Mouse (Mus musculus) c-Kit-negative CD71-positive TER-119-positive erythroid progenitor cells, embryonic 14.5 days (primary cell): ENCODE results near the gene Ptges3l.
"Not testable (repeated sequence)": the region's sequence is repeated elsewhere in the genome, so short reads cannot be mapped to it uniquely, and the experiment has no call there.

ENCODE experiments used
- DNase-seq: peaks from one replicate; pipeline ENCODE4 v3.0.0-alpha.2; 2013; ENCODE audit warnings: low read depth, low spot score

Gene Ptges3l

DNA sequence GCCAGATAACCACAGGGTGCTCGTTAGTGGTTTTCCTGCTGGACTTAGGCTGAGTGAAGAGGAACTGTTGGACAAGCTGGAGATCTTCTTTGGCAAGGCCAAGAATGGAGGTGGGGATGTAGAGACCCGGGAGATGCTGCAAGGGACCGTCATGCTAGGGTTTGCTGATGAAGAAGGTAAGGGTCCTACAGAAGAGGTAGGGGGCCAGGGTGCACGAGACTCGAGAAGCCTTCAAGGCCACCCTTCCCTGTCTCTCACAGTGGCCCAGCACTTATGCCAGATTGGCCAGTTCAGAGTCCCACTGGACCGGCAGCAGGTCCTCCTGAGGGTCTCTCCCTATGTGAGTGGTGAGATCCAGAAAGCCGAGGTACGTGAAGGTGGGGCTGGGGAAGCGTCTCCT is 32.5 kb upstream of the Ptges3l start:
- no peak for DNase-seq

DNA sequence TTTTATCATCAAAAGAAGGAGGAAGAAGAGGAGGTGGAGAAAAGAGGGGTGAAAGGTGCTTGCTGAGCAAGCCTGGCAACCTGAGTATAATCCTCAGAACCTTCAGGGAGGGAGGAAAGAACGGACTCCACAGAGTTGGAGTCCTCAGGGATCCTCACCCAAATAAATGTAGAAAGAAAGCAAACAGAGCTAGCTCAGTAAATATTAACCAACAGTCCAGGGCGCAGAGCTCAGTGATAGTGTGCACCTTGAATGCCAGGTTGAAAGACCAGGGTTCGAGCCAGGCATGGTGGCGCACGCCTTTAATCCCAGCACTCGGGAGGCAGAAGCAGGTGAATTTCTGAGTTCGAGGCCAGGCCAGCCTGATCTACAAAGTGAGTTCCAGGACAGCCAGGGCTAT is 30.5 kb upstream of the Ptges3l start:
- no peak for DNase-seq

DNA sequence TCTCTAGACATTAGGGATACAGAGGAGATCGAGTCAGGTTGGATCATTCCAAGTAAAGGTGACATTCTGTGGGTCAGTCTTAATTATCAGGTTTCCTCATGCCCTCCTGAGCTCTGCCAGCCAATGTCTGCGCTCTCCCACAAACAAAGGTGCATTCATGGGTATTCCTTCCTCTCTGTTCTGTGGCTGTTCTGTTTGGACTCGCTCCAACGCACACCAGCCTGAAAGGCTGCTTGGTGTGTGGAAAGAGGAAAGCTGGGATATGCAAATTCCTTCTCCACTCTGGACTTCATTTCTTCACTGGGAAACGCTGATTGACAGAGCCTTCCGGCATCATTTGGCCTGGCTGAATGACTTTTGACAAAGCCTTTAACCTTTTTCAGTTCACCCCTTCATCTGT is 29.6 kb upstream of the Ptges3l start:
- no peak for DNase-seq

DNA sequence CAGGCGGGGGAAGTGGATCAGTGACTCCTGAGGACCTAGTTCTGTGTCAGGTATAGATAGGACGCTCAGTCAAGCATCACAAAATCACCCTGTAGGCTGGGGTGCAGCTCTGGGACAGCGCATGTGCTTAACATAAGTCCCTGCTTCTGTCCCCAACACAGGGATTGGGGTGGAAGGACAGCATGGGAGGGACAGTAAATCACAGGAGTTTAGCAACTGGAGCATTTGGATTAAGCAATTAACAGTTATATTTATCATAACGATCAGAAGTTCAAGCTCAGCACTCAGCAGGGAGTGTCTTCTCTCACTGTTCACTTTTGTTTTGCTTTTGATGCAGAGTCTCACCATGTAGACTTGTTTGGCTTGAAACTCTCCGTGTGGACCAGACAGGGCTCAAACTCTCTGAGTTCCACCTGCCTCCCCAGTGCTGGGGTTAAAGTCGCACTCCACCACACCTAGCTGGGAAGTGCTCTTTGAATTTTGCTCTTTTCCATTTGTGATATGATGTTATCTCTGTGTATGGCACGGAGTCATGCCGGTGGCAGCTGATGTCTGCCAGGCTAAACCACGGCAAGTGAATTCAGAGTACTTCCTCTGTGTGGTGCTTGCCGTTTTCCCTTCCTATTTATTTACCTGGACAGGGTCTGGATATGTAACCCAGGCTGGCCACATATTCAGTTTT is 27.1 kb upstream of the Ptges3l start:
- no peak for DNase-seq

DNA sequence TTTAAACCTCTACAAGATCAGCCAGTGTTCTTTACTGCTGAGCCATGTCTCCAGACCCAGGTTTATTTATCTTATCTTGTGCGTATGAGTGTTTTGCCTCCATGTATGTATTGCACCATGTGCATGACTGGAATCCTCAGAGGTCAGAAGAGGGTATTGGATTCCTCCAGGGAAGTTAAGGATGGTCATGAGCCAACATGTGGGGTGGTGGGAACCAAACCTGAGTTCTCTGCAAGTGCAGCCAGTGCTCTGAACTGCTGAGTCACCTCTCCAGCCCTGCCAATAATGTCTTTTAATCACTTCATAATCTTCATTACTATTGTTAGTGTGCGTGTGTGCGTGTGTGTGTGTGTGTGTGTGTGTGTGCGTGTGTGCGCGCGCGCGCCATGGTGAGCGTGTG is 26.4 kb upstream of the Ptges3l start:
- no peak for DNase-seq

DNA sequence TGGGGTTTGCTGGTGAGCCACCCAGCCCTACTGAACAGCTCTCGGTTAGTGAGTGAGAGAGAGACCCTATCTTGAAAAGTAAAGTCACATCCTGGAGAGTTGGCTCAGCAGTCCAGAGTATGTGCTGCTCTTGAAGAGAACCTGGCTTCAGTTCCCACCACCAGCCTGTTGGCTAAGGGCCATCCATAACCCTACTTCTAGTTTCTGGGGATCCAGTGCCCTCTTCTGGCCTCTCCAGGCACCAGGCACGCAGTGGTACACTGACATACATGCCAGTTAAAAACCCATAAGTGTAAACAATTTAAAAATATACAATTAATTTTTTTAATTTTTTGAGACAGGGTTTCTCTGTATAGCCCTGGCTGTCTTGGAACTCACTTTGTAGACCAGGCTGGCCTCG is 25.3 kb upstream of the Ptges3l start:
- DNase-seq: no peak

DNA sequence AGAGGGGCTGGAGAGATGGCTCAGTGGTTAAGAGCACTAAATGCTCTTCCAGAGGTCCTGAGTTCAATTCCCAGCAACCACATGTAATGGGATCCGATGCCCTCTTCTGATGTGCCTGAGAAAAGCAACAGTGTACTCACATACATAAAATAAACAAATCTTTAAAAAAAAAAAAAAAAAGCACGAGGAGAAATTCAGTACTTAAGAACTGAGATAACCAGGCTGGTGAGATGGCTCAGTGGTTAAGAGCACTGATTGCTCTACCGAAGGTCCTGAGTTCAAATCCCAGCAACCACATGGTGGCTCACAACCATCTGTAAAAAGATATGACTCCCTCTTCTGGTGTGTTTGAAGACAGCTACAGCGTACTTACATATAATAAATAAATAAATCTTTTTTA is 24.5 kb upstream of the Ptges3l start:
- DNase-seq: not testable (repeated sequence)

DNA sequence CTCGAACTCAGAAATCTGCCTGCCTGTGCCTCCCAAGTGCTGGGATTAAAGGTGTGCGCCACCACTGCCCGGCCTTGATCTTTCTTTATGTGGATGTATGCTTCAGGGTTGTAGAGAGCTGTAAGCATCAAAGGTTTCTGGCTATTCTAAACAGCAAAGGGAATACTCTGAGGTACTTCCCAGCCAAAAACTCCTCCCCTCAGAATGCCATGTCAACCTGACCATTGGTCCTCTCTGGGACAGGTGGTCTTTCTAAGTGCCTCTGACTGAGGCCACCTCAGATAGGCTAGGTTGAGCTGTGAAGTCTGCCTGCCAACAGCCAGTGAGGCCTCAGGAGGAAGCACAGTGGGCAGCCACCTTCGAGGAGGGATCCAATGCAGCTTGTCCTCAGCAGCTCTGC is 23.8 kb upstream of the Ptges3l start:
- no peak for DNase-seq

DNA sequence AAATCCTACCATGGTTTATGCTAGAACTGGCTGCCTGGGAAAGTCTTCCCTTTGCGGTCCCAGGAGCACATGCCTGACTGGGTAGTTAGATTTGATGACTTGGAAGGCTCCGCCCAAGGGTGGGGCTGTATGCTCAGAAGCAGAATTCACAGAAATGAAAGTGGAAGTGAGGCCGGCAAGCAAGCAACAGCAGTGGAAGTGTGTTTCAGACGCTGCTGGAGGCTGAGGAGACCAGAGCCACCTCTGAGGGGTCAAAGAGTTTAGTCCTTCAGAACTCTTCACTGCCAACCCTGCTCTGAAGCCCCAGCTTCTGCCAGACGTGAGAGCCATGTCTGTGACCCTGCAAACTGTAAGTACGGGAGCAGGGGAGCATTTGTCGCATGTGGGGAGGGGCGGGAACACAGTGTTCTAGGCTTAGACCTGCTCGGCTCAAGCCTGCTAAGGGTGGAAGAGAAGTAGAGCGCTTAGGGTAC is 23.2 kb upstream of the Ptges3l start, which contains the start of gene Ifi35:
TSS of gene Ifi35 (plus strand) at position 134 of the 473 bp plus-strand sequence.
- DNase-seq: peak; percentile 88

DNA sequence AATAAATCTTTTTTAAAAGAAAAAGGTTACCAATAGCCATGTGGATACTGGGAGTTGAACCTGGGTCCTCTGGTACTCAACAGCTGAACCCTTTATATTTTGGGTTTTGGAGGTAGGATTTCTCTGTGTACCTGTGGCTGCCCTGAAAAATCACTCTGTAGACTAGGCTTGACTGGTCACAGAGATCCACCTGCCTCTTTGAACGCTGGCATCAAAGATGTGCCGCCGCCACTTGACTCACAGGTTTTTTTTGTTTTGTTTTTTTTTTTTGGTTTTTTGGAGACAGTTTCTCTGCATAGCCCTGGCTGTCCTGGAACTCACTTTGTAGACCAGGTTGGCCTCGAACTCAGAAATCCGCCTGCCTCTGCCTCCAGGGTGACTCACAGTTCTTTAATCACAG is 22.7 kb upstream of the Ptges3l start:
- DNase-seq: no peak

DNA sequence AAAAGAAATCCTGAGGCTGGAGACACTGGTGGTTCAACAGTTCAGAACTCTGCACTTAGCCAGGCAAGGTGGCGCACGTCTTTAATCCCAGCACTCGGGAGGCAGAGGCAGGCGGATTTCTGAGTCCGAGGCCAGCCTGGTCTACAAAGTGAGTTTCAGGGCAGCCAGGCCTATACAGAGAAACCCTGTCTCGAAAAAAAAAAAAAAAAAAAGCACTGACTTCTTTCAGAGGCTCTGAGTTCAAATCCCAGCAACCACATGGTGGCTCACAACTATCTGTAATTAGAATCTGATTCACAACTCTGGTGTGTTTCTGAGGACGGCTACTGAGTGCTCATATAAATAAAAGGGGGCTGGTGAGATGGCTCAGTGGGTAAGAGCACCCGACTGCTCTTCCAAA is 21.7 kb upstream of the Ptges3l start:
- DNase-seq: not testable (repeated sequence)

DNA sequence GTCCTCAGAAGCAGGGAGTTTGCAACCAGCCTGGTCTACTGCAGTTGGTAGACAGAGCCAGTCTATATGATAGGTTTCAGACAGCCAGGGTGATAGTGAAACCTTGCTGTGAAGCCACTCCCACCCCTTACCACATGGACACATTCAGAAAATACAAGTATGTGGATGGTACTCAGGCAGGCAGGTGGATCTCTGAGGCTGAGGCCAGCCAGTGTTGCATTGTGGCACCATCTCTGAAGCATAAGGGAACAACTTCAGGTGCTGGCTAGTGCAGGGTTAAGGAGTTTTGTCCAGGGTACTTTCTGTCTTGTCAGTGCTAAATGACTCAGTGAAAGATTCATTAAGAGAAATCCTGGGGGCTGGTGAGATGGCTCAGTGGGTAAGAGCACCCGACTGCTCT is 21.2 kb upstream of the Ptges3l start:
- DNase-seq: no peak

DNA sequence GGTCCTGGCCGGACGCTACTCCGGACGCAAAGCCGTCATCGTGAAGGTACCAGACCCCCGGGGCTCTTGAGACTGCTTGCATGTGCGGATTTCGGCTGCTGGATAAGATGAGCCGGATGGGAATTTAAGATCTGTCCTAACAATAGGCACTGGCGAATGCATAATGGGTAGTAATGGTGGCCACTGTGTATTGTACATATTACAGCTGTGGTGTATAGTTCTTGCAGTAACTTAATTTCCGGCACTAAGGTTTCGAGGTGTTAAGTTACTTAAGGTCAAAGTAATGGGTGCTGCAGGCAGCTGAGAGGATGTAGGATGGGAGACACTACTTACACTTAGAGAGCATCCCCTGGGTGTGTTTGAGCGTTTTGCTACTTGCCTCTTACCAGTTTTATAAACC is 17.6 kb upstream of the Ptges3l start:
- no peak for DNase-seq

DNA sequence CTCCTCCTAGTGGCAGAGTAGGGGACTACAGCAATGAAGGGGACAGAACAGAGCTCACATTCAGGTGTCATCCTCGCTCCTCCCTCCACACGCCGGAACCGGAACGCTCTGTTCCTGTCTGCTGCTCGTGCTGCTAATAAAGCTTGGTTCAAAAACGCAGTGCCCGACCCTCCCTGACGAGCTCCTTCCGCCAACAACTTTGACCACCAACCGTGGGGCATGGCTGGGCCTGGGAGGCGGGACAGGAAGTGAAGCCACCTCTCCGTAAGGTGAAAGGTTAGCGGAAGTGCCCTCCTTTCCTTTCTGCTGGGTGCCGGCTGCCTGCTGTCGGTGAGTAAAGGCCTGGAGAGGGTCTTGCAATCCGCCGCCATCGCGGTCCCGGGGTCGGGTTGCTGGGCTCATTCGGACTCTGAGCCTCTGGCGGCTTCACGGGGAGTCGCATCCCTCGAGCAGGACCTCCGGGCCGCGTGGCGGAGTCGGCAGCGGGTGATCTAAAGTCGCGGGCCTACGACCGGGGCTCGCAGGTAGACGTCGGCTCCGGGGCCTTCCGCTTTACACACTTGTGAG is 17.1 kb upstream of the Ptges3l start, which contains the start of gene Rpl27:
TSS of gene Rpl27 (plus strand) at position 172 of the 567 bp plus-strand sequence.
- peak; percentile 99 for DNase-seq

DNA sequence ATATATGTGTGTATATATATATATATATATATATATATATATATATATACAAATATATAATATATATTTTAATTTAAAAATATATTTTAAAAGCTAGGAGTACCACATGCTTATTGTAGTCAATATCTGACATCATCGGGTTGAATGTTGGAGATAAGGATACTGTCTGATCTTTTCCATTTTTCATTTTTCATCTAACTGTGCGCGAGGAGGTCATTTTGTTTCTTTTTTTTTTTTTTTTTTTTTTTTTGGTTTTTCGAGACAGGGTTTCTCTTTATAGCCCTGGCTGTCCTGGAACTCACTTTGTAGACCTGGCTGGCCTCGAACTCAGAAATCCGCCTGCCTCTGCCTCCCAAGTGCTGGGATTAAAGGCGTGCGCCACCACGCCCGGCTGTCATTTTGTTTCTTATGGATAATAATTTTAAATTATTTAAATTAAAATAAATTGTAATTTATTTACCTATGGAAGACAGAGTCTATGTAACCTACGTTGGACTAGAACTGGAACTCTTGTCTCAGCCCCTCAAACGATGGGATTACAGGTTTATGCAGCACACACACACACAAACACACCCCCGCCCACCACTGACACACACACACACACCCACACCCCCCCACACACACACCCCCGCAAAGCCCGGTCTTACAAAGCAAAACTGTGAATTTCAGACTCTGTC is 16.5 kb upstream of the Ptges3l start:
- not testable (repeated sequence) for DNase-seq

DNA sequence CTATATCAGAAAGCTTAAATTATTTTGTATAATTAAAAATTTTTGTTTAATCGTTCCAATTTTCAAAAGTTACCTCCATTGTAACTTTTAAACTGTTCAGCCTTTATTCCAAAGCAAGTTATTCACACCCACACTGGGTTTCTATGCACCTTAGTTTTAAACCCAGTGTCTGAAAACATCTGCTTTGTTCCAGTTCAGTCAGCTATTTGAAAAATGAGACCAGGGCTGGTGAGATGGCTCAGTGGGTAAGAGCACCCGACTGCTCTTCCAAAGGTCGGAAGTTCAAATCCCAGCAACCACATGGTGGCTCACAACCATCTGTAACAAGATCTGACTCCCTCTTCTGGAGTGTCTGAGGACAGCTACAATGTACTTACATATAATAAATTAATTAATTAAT is 12.9 kb upstream of the Ptges3l start:
- DNase-seq: not testable (repeated sequence)

DNA sequence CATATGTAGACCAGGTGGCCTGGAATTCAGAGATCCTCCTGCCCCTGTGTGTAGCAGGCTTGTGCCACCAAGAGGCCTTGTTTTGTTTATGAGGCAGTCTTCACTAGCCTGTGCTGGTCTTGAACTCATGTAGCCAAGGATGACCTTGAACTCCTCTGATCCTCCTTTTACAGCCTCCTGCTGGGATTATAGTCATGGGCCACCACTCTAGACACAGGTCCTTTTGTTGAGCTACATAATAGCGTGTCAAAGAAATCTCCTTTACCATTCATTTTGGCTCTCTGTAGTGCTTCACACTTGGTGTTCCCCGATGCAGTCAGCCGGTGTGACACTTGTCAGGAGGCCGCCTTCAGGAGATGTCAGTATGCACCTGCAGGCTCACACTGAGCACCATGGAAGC is 11.8 kb upstream of the Ptges3l start:
- no peak for DNase-seq

DNA sequence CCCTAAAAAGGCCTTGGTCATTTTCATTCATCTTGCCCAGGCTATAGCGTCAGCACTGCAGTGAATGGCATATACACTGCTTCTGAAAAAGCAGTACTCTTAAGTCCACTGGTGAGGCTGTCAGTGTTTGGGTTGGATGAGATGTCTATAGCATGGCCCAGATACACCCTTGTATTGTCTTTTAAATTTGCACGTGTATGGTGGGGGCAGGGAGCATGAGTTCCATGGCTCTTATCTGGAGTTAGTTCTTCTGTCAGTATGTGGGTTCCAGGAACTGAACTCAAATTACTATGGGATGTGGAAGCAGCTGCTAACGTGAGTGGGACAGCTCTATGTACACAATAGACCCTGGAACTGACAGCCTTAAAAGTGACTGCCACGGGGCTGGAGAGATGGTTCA is 10.7 kb upstream of the Ptges3l start:
- DNase-seq: no peak

DNA sequence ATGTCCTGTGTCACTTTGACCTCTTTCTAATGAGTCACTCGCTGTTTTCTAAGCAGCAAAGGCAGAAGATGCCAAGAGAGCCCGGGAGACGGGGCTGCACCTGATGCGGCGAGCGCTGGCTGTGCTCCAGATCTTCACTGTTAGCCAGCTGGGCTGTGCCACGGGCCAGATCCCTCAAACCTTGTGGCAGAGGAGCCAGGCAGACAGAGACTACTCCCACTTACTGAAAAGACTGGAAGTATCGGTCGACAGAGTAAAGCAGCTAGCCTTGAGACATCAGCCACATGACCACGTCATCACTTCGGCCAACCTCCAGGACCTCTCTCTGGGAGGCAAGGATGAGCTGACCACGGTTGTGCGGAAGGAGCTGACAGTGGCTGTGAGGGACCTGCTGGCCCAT is 8.3 kb upstream of the Ptges3l start:
- DNase-seq: no peak

DNA sequence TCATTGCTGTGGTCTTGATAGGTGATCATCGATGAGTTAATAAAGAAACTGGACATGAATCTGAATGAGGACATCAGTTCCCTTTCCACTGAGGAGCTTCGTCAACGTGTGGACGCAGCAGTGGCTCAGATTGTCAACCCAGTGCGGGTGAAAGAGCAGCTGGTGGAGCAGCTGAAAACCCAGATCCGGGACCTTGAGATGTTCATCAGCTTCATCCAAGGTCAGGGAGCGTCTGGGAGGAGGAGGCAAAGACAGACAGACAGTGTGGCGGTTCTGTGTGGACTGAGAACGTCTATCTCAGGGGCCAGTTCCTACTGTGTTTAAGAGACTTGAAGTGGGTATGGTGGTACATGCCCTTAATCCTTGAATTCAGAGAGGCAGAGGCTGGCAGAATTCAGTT is 6.2 kb upstream of the Ptges3l start:
- no peak for DNase-seq

DNA sequence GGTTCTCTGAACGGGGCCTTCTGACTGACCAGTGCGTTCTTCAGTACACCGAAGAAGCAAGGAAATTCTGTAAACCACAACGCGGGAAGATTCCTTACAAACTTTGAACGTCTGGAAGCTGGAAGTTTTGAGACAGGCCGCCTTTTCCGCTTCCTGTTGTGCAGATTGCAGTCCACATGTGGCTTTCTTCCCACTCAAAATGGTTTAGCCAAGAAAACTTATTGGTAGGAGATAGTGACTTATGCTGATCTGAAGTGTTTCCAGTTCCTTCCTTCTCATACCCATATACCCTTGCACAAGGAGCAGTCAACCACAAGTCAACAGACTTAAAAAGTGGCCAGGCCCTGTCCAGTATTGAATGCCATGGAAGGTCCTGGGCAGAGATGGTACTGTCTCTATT is 1.0 kb upstream of the Ptges3l start:
- DNase-seq: no peak

DNA sequence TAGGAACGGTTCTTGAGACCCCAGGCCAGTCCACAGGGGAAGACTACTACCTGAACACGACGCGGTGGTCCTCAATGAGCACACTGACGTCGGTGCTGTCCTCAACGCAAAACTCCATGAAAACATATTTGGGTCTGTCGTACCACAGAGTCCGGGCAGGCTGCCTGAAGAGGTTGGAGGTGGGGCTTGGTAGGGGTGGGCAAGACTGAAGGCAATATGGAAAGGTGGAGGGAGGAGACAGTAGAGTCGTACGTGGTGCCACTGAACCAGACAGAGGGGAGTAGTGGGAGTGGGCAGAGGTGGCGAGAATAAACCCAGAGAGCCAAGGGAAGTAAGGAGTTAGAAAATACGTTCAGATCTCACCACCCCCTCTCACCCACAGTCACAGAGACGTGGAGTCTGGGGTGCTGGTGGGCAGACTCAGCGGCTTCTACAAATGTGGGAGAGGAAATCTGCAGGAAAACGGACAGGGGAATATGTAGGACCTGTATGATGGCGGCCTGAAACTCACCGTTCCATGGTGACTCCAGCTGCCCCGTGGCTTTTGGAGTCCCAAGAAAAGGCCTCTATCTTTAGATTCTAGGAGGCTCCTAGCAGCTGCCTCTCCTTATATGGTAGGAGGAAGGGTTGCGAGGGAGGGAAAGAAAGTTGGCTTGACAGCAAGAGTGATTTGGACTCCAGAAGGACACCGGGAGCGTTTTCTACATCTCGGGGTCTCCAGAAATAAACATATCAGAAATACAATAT is 855 bp downstream of the Ptges3l start, which contains the start of gene Gm27029:
TSS of gene Gm27029 (minus strand) at position 692 of the 747 bp plus-strand sequence.
- no peak for DNase-seq
